Mouse (Mus musculus): ENCODE data around the gene Gprin1. TPM values are rescaled to one million over a fixed set of nuclear protein-coding genes. Genes with fewer than 3 reads are reported as not detected.
A peak's percentile ranks its signal among the peaks of the same experiment; 100 is the strongest.

Gprin1 gene
- polyA plus RNA-seq (2014; fragmentation: Nextera tagmentation; extraction: Ambion mirVana): 23.5 and 31.6 TPM in 2 replicates

DNA sequence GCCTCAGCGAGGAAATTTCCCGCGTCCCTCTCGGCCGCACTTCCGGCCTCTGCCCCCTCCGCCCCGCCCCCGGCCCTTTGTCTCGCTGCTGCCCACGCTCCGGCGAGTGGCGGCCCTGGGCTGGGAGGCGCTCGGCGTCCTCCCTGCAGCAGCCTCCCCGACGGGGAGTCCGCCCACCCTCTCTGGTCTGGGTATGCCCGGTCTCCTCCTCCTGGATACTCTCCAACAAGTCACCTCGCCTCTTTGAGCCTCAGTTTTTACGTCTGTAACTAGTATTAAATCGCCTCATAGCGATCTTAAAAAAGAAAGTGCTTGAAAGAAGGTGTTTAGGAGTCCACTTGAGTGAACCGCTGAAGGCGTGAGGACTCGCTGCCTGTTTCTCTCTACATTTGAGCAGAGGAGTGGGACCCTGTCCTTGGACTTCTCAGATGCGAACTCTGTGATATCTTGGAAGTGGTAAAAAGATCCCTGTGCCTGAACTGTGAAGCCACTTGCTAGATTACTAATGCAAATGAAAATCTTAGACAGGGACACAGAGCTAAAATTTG is at the start of gene Gprin1:
Gene Gprin1, minus strand, starts transcription at position 11 of the 548 bp plus-strand sequence.
- Histone ChIP-seq H3K36me3 (replicated peaks; ENCODE audit: control insufficient read depth, insufficient read depth) (peaks cover 8% of the 10 kb centered on the region; the same call in 1 of the 2 replicates), H3K27ac (peak within 1 kb of the TSS; percentile 89), H3K9me3 (ENCODE audit: control insufficient read depth, low read length) (no peaks in the 10 kb centered on the region), H3K27me3 (ENCODE audit: control insufficient read depth, insufficient read depth, low read length) (peaks cover 12% of the 10 kb centered on the region), H3K4me3 (replicated peaks; ENCODE audit: low read length) (peak within 1 kb of the TSS; percentile 74), H3K9ac (peak within 1 kb of the TSS; percentile 85), H3K4me2 (replicated peaks) (peak within 1 kb of the TSS; percentile 71), H3K4me1 (replicated peaks; ENCODE audit: control insufficient read depth, insufficient read depth, low read length) (peaks cover 42% of the 10 kb centered on the region)
- 3% methylated on average over 29 of the region's 29 CpGs for WGBS
- DNase-seq (ENCODE audit: low spot score) (no peak), ATAC-seq (ENCODE audit: low FRiP score) (peak; percentile 48)

GRCm38 (mm10) chr13:54798740-54799139 is 49.1 kb upstream of the Gprin1 start:
- Histone ChIP-seq H3K9ac (no peak overlapping the region), H3K9me3 (ENCODE audit: control insufficient read depth, low read length) (no peaks in the 10 kb centered on the region), H3K27ac (no peak overlapping the region), H3K4me2 (replicated peaks) (no peak overlapping the region), H3K27me3 (ENCODE audit: control insufficient read depth, insufficient read depth, low read length) (peaks cover 5% of the 10 kb centered on the region; the same call in 1 of the 2 replicates), H3K4me1 (replicated peaks; ENCODE audit: control insufficient read depth, insufficient read depth, low read length) (no peaks in the 10 kb centered on the region), H3K36me3 (replicated peaks; ENCODE audit: control insufficient read depth, insufficient read depth) (no peaks in the 10 kb centered on the region), H3K4me3 (replicated peaks; ENCODE audit: low read length) (no peak overlapping the region)
- no peak for ATAC-seq (ENCODE audit: low FRiP score)
- WGBS: 79% methylated on average over 10 of the region's 10 CpGs
- DNase-seq (ENCODE audit: low spot score): no peak

- Histone ChIP-seq H3K9me3 (ENCODE audit: control insufficient read depth, low read length) (no peaks in the 10 kb centered on the region), H3K27ac (no peak overlapping the region), H3K4me1 (replicated peaks; ENCODE audit: control insufficient read depth, insufficient read depth, low read length) (no peaks in the 10 kb centered on the region), H3K36me3 (replicated peaks; ENCODE audit: control insufficient read depth, insufficient read depth) (no peaks in the 10 kb centered on the region), H3K4me3 (replicated peaks; ENCODE audit: low read length) (no peak overlapping the region), H3K9ac (no peak overlapping the region), H3K27me3 (ENCODE audit: control insufficient read depth, insufficient read depth, low read length) (peaks cover 5% of the 10 kb centered on the region; the same call in 1 of the 2 replicates), H3K4me2 (replicated peaks) (no peak overlapping the region)
- DNase-seq (ENCODE audit: low spot score): no peak
- 86% methylated on average over 16 of the region's 16 CpGs for WGBS
- ATAC-seq (ENCODE audit: low FRiP score): no peak
These were observed 48.4 kb upstream of the Gprin1 start for GRCm38 (mm10) chr13:54797861-54798643.

DNA sequence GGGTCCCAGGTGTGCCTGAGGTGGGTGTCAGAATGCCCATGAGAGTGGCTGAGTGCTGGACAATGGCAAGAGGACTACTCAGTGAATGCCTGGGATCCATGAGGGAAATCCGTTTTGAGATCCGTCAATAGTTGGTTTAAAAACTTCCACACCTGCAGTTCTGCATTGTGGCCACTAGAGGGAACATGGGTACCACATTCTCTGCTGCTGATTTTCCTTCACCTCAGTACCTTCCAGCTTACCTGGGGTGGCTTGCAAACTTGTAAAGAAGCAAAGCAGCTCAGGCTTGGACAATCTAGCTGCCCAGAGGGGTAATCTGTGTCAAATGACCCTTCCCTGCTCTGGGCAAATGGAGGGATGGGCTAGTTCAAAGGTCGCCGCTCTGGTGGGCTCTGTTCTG is 47.7 kb upstream of the Gprin1 start:
- Histone ChIP-seq H3K9me3 (ENCODE audit: control insufficient read depth, low read length) (no peaks in the 10 kb centered on the region), H3K4me2 (replicated peaks) (no peak overlapping the region), H3K27ac (no peak overlapping the region), H3K36me3 (replicated peaks; ENCODE audit: control insufficient read depth, insufficient read depth) (no peaks in the 10 kb centered on the region), H3K4me1 (replicated peaks; ENCODE audit: control insufficient read depth, insufficient read depth, low read length) (no peaks in the 10 kb centered on the region), H3K9ac (no peak overlapping the region), H3K4me3 (replicated peaks; ENCODE audit: low read length) (no peak overlapping the region), H3K27me3 (ENCODE audit: control insufficient read depth, insufficient read depth, low read length) (peaks cover 12% of the 10 kb centered on the region; the same call in 1 of the 2 replicates)
- 41% methylated on average over 4 of the region's 4 CpGs for WGBS
- ATAC-seq (ENCODE audit: low FRiP score) (no peak), DNase-seq (ENCODE audit: low spot score) (peak; percentile 80)

DNA sequence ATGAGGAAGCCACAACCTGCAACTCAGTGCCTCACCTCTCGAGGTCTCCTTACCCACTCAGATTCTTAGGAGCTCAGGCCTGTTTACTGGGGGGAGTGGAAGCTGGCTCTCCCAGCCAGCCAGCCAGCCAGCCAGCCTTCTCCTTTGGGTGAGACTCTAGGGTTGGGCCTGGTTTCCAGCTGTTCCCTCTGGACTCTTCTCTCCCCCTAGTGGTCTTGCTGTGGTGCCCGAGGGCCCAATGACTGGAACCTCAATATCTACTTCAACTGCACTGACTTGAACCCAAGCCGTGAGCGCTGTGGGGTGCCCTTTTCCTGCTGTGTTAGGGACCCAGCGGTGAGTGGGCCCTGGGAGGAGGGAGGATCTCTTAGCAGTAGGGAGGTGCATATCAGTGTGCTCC is 45.2 kb upstream of the Gprin1 start:
- no peak overlapping the region for H3K4me2 ChIP-seq (replicated peaks)
- no peak overlapping the region for H3K4me3 ChIP-seq (replicated peaks; ENCODE audit: low read length)
- no peaks in the 10 kb centered on the region for H3K36me3 ChIP-seq (replicated peaks; ENCODE audit: control insufficient read depth, insufficient read depth)
- no peak for ATAC-seq (ENCODE audit: low FRiP score)
- H3K27me3 ChIP-seq (ENCODE audit: control insufficient read depth, insufficient read depth, low read length): peaks cover 29% of the 10 kb centered on the region
- no peaks in the 10 kb centered on the region for H3K9me3 ChIP-seq (ENCODE audit: control insufficient read depth, low read length)
- peaks cover 10% of the 10 kb centered on the region; the same call in 1 of the 2 replicates for H3K4me1 ChIP-seq (replicated peaks; ENCODE audit: control insufficient read depth, insufficient read depth, low read length)
- H3K9ac ChIP-seq: no peak overlapping the region
- no peak overlapping the region for H3K27ac ChIP-seq
- DNase-seq (ENCODE audit: low spot score): no peak
- WGBS: 52% methylated on average over 5 of the region's 5 CpGs

GRCm38 (mm10) chr13:54794002-54794577 is 44.4 kb upstream of the Gprin1 start:
- H3K27me3 ChIP-seq (ENCODE audit: control insufficient read depth, insufficient read depth, low read length): peaks cover 29% of the 10 kb centered on the region
- DNase-seq (ENCODE audit: low spot score) (no peak), ATAC-seq (ENCODE audit: low FRiP score) (no peak)
- no peak overlapping the region for H3K4me2 ChIP-seq (replicated peaks)
- peaks cover 12% of the 10 kb centered on the region; the same call in 1 of the 2 replicates for H3K4me1 ChIP-seq (replicated peaks; ENCODE audit: control insufficient read depth, insufficient read depth, low read length)
- no peak overlapping the region for H3K4me3 ChIP-seq (replicated peaks; ENCODE audit: low read length)
- 81% methylated on average over 16 of the region's 16 CpGs for WGBS
- no peaks in the 10 kb centered on the region for H3K9me3 ChIP-seq (ENCODE audit: control insufficient read depth, low read length)
- no peaks in the 10 kb centered on the region for H3K36me3 ChIP-seq (replicated peaks; ENCODE audit: control insufficient read depth, insufficient read depth)
- H3K27ac ChIP-seq: no peak overlapping the region
- H3K9ac ChIP-seq: no peak overlapping the region

DNA sequence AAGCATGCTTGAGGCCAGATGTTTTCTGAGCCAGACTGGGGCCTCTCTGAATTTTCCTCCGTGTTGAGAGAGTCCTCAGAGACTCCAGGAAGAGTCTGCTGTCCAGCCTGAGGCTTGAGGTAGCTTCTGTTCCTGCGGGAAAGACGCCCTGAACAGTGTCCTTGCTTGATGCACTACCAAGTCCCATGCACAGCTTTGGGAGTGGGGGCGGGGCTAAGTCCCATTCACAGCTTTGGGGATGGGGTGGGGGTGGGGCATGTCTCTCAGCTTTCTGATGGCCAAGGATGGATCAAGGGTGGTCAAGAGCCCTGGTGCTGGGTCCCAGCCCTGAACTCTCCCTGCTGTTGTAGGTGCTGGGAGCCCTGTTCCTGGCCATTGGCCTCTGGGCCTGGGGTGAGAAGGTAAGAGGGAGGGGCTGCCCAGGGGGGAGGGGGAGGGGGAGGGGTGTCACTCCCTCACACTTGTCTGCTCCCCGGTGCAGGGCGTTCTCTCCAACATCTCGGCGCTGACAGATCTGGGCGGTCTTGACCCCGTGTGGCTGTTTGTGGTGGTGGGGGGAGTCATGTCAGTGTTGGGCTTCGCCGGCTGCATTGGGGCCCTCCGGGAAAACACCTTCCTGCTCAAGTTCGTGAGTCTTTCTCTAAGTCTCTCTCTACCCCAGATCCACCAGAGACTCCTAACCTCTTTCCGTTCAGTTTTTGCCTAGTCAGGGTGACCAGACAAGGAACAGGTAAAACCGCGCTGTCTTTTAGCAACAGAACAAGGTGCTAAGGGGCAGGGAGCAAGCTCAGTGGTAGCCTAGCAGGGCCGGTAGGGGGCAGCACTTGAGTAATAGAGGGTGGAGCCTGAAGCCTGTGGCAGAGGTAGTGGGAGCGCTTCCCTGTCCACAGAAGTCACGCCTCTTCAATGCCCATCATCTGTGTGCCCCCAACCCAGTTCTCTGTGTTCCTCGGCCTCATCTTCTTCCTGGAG is 42.9 kb upstream of the Gprin1 start:
- H3K4me2 ChIP-seq (replicated peaks): no peak overlapping the region
- DNase-seq (ENCODE audit: low spot score): no peak
- H3K9ac ChIP-seq: no peak overlapping the region
- H3K4me3 ChIP-seq (replicated peaks; ENCODE audit: low read length): no peak overlapping the region
- 16% methylated on average over 21 of the region's 21 CpGs for WGBS
- H3K27me3 ChIP-seq (ENCODE audit: control insufficient read depth, insufficient read depth, low read length): peaks cover 29% of the 10 kb centered on the region
- H3K36me3 ChIP-seq (replicated peaks; ENCODE audit: control insufficient read depth, insufficient read depth): no peaks in the 10 kb centered on the region
- no peaks in the 10 kb centered on the region for H3K9me3 ChIP-seq (ENCODE audit: control insufficient read depth, low read length)
- peaks cover 12% of the 10 kb centered on the region; the same call in 1 of the 2 replicates for H3K4me1 ChIP-seq (replicated peaks; ENCODE audit: control insufficient read depth, insufficient read depth, low read length)
- no peak overlapping the region for H3K27ac ChIP-seq
- no peak for ATAC-seq (ENCODE audit: low FRiP score)

GRCm38 (mm10) chr13:54789561-54790397 is 40.1 kb upstream of the Gprin1 start:
- Histone ChIP-seq H3K9ac (peak overlapping the region; percentile 55), H3K27ac (no peak overlapping the region; the same call in 1 of the 2 replicates), H3K36me3 (replicated peaks; ENCODE audit: control insufficient read depth, insufficient read depth) (no peaks in the 10 kb centered on the region), H3K9me3 (ENCODE audit: control insufficient read depth, low read length) (no peaks in the 10 kb centered on the region), H3K4me3 (replicated peaks; ENCODE audit: low read length) (peak overlapping the region; percentile 42), H3K27me3 (ENCODE audit: control insufficient read depth, insufficient read depth, low read length) (peaks cover 24% of the 10 kb centered on the region), H3K4me1 (replicated peaks; ENCODE audit: control insufficient read depth, insufficient read depth, low read length) (peaks cover 12% of the 10 kb centered on the region; the same call in 1 of the 2 replicates), H3K4me2 (replicated peaks) (peak overlapping the region; percentile 79)
- ATAC-seq (ENCODE audit: low FRiP score): peak; percentile 29
- under 1% methylated on average over 38 of the region's 38 CpGs for WGBS
- DNase-seq (ENCODE audit: low spot score): peak; percentile 31

Data from hindbrain, embryonic 14.5 days (tissue).